Mouse (Mus musculus) embryonic facial prominence, embryonic 15.5 days (tissue): ENCODE data around the gene Spaar. TPM values are rescaled to one million over a fixed set of nuclear protein-coding genes. Genes with fewer than 3 reads are reported as not detected.

Source experiments
- ATAC-seq: fragments of 200-750 bp; cut with Nextera tagmentation; 2 replicates; pipeline ENCODE4 v1.8.0; 2017; ENCODE audit warnings: low read depth, moderate TSS enrichment; ENCODE audit not compliant: insufficient number of reproducible peaks, low FRiP score, low TSS enrichment
- H3K27ac ChIP-seq: fragments of 300-500 bp; sonication (generic); replicated peaks from 2 replicates; pipeline ENCODE4 v1.5.1; 2015; ENCODE audit warnings: mild to moderate bottlenecking, inconsistent platforms
- H3K27me3 ChIP-seq: fragments of 300-500 bp; sonication (generic); 2 replicates; pipeline ENCODE4 v1.6.1; 2015; ENCODE audit warnings: inconsistent platforms
- H3K36me3 ChIP-seq: fragments of 300-500 bp; sonication (generic); 2 replicates; pipeline ENCODE4 v1.6.1; 2015; ENCODE audit warnings: mild to moderate bottlenecking, inconsistent platforms
- H3K4me1 ChIP-seq: fragments of 300-500 bp; sonication (generic); 2 replicates; pipeline ENCODE4 v1.6.1; 2015; ENCODE audit warnings: inconsistent platforms
- H3K4me2 ChIP-seq: fragments of 300-500 bp; sonication (generic); replicated peaks from 2 replicates; pipeline ENCODE4 v1.6.1; 2015; ENCODE audit warnings: mild to moderate bottlenecking, inconsistent platforms
- H3K4me3 ChIP-seq: fragments of 300-500 bp; sonication (generic); replicated peaks from 2 replicates; pipeline ENCODE4 v1.5.1; 2015; ENCODE audit warnings: mild to moderate bottlenecking, inconsistent platforms
- H3K9ac ChIP-seq: fragments of 300-500 bp; sonication (generic); 2 replicates; pipeline ENCODE4 v1.6.1; 2015; ENCODE audit warnings: inconsistent platforms
- H3K9me3 ChIP-seq: fragments of 300-500 bp; sonication (generic); replicated peaks from 2 replicates; pipeline ENCODE4 v1.6.1; 2016; ENCODE audit warnings: inconsistent platforms
- WGBS: fragments of 180-500 bp; shearing (Covaris S2); methylation state at CpG from one replicate; pipeline ENCODE4 v1.1.7; 2015; 5-methylcytosine and 5-hydroxymethylcytosine counted together
- polyA plus RNA-seq: library from polyadenylated mRNA; unstranded; fragments of >200 nt; fragmentation: Nextera tagmentation; extraction: Ambion mirVana; gene quantifications from 2 replicates; pipeline ENCODE4 v1.2.1, GENCODE M21; 2015

Spaar gene
- polyA plus RNA-seq, 1 experiment from 2014 or later = 0.31 TPM

DNA sequence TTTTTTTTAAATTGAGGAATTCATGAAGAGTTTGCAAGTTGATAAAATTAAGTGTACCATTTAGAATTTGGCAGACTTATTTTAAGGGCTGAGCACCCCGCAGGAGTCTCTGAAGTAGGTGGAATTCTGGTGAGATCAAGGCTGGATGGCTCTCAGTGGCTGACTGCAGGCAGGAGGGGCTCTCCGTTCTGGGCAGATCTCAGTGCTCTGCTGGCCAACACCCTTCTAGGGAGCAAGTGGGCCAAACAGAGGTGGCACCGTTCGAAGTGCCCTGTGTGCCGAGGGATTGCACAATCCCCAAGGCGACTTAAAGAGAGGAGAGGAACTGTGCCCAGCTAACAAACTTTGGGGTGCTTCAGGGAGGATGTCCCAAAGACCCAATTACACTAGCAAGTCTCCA, 20.0 kb upstream of the Spaar start, which contains the start of gene Olfr71:
TSS of gene Olfr71 (minus strand) at position 387 of the 400 bp plus-strand sequence.
- ATAC-seq = no peak
- no peak within 1 kb of the TSS for H3K4me2 ChIP-seq
- no peaks in the 10 kb centered on the region for H3K27me3 ChIP-seq
- no peak within 1 kb of the TSS for H3K27ac ChIP-seq
- no peaks in the 10 kb centered on the region for H3K36me3 ChIP-seq
- H3K9me3 ChIP-seq = no peaks in the 10 kb centered on the region
- H3K9ac ChIP-seq = no peak within 1 kb of the TSS
- WGBS = 60% methylated on average over 6 of the region's 6 CpGs
- H3K4me3 ChIP-seq = no peak within 1 kb of the TSS
- H3K4me1 ChIP-seq = peaks cover 6% of the 10 kb centered on the region; the same call in 1 of the 2 replicates

DNA sequence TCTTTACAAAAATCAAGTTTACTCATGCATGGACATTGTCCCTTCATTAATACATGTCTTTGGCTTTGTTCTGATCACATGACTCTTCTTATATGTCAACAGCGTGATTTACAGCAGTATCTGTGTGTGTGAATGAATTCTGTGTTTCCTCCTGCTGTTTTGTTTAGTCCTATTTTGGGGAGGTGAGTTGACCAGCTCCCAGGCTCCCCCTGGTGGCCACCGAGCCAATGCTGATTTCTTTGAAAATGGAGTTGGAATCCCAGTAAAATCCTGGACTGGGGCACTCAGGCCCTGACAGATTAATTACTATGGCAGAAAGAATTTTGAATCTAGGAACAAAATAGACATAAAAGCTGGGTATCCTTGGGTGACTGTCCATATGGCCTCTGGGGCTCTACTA, 18.0 kb upstream of the Spaar start:
- H3K4me1 ChIP-seq = peaks cover 6% of the 10 kb centered on the region; the same call in 1 of the 2 replicates
- no peak overlapping the region for H3K4me2 ChIP-seq
- no peak for ATAC-seq
- H3K27ac ChIP-seq = no peak overlapping the region
- no peak overlapping the region for H3K4me3 ChIP-seq
- no peaks in the 10 kb centered on the region for H3K27me3 ChIP-seq
- 0% methylated on average over 2 of the region's 2 CpGs for WGBS
- H3K9ac ChIP-seq = no peak overlapping the region
- no peaks in the 10 kb centered on the region for H3K36me3 ChIP-seq
- H3K9me3 ChIP-seq = no peaks in the 10 kb centered on the region

DNA sequence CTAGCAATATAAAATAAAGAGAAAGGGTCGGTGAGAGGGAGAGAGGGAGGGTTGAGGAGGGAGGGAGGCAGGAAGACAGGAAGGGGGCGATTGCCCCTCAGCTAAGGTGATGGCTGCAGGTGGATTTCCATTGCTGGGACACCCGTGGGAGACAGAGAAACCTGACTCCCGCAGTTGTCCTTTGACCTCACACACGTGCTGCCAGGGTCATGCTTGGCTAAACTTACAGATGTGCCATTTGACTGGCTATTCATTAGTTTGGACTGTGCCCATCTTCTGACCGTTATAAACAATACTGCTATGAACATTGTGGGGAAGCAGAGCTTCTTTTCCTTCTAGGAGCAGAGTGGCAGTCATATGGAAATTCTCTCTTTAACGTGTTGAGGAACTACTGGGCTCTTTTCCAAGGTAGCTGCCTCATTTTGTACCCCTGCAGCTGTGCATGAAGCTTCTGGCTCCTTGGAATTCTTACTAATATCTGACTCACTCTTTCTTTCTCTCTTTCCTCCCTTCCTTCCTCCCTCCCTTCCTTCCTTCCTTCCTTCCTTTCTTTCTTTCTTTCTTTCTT, 16.1 kb upstream of the Spaar start:
- WGBS = 27% methylated on average over 7 of the region's 7 CpGs
- H3K27ac ChIP-seq = no peak overlapping the region

DNA sequence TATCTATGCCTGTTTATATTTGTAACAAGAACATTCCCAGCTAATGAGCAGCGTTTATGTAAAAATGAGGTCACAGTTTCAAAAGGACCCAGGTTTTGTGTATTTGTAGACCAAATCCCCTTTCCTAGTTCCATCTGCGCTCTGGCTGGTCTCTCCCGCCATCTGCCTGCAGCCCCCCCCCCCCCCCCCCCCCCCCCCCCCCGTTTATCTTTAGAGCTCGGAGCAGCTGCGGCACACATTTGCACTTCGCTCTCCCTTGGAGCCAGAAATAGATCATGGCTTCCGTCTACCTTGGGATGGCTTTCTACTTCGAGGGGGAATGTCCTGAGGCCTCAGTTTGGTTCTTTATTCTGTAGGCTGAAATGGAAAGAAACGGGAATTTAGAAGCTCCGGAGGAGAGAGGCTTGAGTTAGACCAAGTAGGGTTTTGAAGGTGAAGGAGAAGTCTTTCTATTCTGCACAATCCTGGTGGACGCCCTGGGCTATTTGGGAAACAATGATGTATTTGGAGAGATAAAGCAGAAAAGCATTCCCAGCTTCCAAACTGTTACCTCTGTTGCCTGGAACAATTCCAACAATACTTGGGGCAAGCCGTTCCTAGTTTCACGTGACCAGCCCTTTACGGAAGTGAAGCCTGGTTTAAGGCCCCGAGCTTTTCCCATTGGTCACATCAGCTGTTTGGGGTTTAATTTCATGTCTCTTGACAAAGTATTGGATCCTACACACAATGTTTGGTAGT, 9.2 kb upstream of the Spaar start:
- peak overlapping the region; percentile 68 for H3K27ac ChIP-seq
- no peak for ATAC-seq
- WGBS = 36% methylated on average over 13 of the region's 16 CpGs

More for the DNA sequence above, 16.1 kb upstream of the Spaar start:
- H3K4me2 ChIP-seq = no peak overlapping the region
- ATAC-seq = no peak
- H3K9ac ChIP-seq = no peak overlapping the region
- H3K4me1 ChIP-seq = peaks cover 9% of the 10 kb centered on the region; the same call in 1 of the 2 replicates
- no peaks in the 10 kb centered on the region for H3K27me3 ChIP-seq
- no peaks in the 10 kb centered on the region for H3K36me3 ChIP-seq
- H3K4me3 ChIP-seq = no peak overlapping the region
- no peaks in the 10 kb centered on the region for H3K9me3 ChIP-seq

DNA sequence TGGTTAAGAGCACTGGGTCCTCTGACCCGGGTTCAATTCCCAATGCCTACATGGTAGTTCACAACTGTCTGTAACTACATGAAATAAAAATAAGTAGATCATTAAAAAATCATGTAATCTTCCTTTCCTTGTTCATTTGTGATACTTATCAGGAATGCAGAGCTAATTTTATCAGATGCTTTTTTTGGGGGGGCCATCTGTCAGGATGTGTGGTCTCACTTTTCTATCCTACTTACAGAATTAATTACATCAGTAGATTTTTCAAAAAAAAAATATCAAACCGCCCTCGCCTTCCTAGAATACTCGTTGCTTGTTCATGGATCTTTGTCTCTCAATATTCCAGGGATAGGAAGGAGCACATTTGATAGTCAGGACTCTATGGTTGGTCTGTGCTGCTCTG, 7.6 kb upstream of the Spaar start:
- no peak overlapping the region for H3K9ac ChIP-seq
- H3K4me3 ChIP-seq = no peak overlapping the region
- ATAC-seq = no peak
- H3K27ac ChIP-seq = no peak overlapping the region
- H3K4me2 ChIP-seq = no peak overlapping the region
- H3K4me1 ChIP-seq = peaks cover 24% of the 10 kb centered on the region
- WGBS = 87% methylated on average over 4 of the region's 4 CpGs
- H3K9me3 ChIP-seq = no peaks in the 10 kb centered on the region
- no peaks in the 10 kb centered on the region for H3K27me3 ChIP-seq
- no peaks in the 10 kb centered on the region for H3K36me3 ChIP-seq

More for the DNA sequence above, 9.2 kb upstream of the Spaar start:
- no peak overlapping the region for H3K9ac ChIP-seq
- peaks cover 12% of the 10 kb centered on the region; the same call in 1 of the 2 replicates for H3K4me1 ChIP-seq
- H3K27me3 ChIP-seq = no peaks in the 10 kb centered on the region
- no peak overlapping the region for H3K4me3 ChIP-seq
- no peaks in the 10 kb centered on the region for H3K9me3 ChIP-seq
- H3K36me3 ChIP-seq = no peaks in the 10 kb centered on the region
- H3K4me2 ChIP-seq = no peak overlapping the region

DNA sequence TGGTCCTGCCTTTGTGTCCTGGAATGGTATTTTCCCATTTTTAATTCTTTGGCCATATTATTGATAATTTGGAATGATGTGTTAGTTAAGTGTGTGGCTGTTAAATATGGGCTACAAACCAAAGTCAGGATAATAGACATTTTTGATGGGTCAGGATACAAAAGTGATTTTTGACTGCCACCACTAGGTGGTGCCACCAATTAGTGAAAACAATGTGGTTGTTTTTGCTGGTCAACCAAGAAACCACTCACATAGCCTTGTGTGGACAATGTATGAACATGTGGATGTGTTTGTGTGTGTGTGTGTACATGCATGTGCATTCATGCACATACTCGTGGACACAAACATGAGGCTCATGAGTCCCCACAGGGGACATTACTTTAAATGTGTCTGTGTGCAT, 5.1 kb upstream of the Spaar start:
- no peak overlapping the region for H3K4me2 ChIP-seq
- no peak overlapping the region for H3K27ac ChIP-seq
- 47% methylated on average over 1 of the region's 1 CpGs for WGBS
- H3K4me3 ChIP-seq = no peak overlapping the region
- ATAC-seq = no peak
- H3K4me1 ChIP-seq = peaks cover 45% of the 10 kb centered on the region
- no peaks in the 10 kb centered on the region for H3K9me3 ChIP-seq
- H3K9ac ChIP-seq = no peak overlapping the region
- no peaks in the 10 kb centered on the region for H3K36me3 ChIP-seq
- H3K27me3 ChIP-seq = no peaks in the 10 kb centered on the region

DNA sequence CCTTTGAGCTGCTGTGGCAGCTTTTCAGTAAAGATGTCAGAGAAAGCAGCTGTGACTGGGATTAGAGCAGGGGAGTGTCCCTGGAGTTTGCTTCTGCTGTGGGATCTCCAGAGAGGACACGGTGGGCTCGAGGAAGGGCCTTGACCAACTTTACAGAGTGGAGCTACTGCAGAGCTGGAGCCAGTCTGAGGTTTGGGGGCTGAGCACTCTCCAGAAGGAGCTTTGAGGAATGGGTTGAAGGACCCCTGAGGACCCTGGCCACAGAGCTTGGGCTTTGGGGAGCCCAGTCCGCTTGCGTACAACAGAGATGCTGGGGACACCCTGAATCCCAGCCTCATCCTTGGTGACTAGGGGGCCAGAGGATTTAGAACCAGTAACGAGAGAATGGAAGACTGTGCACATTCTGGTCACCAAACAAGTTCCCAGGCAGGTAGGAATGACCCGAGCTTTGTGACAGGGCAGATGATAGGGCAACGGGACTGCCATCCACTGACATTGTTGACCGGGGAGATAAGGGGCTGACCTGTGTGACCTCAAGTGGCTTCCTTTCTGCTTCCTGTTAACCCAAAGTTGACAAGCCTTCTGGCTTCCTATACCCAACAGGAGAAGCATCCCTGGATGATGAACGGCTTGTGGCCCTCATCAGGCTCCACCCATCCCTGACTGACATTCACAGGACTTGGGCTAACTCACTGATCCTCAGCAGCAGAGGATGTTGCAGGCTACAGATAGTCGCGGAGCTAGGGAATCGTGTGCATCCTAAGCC, 3.4 kb upstream of the Spaar start:
- no peak overlapping the region for H3K4me3 ChIP-seq
- 0 out of 2 replicates have a peak overlapping the region, but pooled peaks have one; percentile 51 for H3K27ac ChIP-seq
- no peaks in the 10 kb centered on the region for H3K9me3 ChIP-seq
- WGBS = 60% methylated on average over 12 of the region's 12 CpGs
- no peak overlapping the region for H3K9ac ChIP-seq
- peaks cover 37% of the 10 kb centered on the region for H3K4me1 ChIP-seq
- H3K4me2 ChIP-seq = no peak overlapping the region
- H3K36me3 ChIP-seq = no peaks in the 10 kb centered on the region
- no peaks in the 10 kb centered on the region for H3K27me3 ChIP-seq
- 0 out of 2 replicates have a peak, but pooled peaks have one; percentile 15 for ATAC-seq

DNA sequence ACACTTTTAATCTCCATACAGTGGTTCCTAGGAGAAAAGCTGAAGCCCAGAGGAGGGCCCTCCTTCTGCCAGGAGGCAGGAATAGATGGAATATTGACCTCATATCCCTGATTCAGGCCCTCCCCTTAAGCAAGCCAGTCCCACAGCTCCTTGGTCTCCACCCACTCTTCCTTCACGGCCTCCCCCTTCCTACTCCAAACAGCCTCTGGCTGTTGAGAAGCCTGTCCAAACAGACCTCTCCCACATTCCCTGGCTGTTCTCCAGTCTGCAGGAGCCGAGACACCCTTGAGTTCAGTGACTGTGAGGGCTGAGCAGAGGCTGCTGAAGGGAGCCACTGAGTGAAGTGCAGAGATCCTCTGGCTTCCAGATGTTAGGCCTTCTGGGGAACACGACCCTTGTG, 2.8 kb upstream of the Spaar start, which contains the start of gene Hrct1:
TSS of gene Hrct1 (plus strand) at position 194 of the 400 bp plus-strand sequence.
- H3K9ac ChIP-seq = no peak within 1 kb of the TSS
- peak; percentile 81; the same call in 1 of the 2 replicates for ATAC-seq
- WGBS = 11% methylated on average over 3 of the region's 3 CpGs
- no peak within 1 kb of the TSS for H3K4me2 ChIP-seq
- no peaks in the 10 kb centered on the region for H3K9me3 ChIP-seq
- H3K36me3 ChIP-seq = no peaks in the 10 kb centered on the region
- H3K27ac ChIP-seq = peak within 1 kb of the TSS; percentile 51; the same call in 1 of the 2 replicates
- H3K4me3 ChIP-seq = no peak within 1 kb of the TSS
- no peaks in the 10 kb centered on the region for H3K27me3 ChIP-seq
- H3K4me1 ChIP-seq = peaks cover 37% of the 10 kb centered on the region

DNA sequence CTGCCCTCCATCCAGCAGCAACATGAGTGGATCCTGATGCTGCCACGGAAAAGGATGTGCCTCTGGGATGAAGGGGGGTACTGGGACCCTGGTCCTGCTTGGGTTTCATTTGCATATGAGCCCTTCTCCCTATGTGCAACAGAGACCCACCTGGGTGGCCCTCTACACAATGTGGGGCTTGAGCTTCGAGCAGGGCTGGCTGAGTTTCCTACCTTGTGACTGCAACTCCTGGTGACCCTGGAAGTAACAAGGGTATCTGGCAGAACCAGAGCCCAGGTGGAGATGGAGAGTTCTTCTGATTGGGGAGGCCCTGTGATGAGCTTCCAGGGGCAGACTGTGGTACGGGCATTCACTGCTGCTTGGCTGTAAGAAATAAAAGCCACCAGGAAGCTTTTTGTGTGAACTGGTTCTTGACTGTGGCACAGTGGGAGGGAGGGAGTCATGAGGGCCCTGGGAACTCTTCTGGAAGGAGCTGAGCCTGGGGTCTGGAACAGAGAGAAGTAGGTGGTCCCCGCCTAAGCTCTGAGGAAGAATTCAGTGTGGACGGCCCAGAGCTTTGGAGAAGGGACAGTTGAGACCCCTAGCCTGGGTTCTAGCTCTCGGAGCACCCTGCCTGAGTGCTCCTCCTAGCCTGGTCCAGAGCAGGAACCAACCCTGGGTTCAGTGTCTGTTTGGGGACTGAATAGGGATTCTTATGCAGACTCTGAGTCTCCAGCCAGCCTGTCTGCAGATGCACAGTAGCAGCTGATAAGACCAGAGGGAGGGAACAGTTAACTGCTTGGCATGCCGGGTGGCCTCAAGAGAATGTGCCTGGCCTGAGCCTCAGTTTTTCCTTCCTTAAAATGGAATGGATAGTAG, 1.9 kb upstream of the Spaar start:
- Histone ChIP-seq H3K4me1 (peaks cover 37% of the 10 kb centered on the region), H3K27ac (peak overlapping the region; percentile 23; the same call in 1 of the 2 replicates)
- 75% methylated on average over 7 of the region's 7 CpGs for WGBS

DNA sequence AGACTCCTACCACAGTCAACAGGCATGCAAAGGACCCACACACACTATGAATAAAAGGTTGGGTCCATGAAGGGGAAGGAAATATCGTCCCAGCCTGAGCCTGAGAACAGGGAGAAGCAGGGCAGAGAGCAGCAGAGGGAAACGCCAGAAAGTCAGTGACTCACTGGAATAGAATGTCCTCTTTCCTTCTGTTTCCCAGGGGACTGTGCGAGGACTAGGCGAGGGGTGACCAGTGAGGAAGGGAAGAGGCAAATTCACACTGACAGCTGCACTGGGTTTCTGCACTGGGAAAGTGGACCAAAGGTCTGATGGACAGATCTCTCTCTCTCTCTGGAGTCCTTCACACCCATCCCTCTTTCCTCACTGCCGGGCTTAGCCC, 1.3 kb upstream of the Spaar start:
- Histone ChIP-seq H3K4me2 (no peak overlapping the region), H3K4me1 (peaks cover 37% of the 10 kb centered on the region), H3K27ac (peak overlapping the region; percentile 23; the same call in 1 of the 2 replicates), H3K4me3 (no peak overlapping the region), H3K27me3 (no peaks in the 10 kb centered on the region), H3K36me3 (no peaks in the 10 kb centered on the region), H3K9ac (no peak overlapping the region), H3K9me3 (no peaks in the 10 kb centered on the region)
- 0 out of 2 replicates have a peak, but pooled peaks have one; percentile 3 for ATAC-seq
- WGBS = 31% methylated on average over 4 of the region's 5 CpGs

More for the DNA sequence above, 1.9 kb upstream of the Spaar start:
- H3K4me2 ChIP-seq = no peak overlapping the region
- no peak overlapping the region for H3K4me3 ChIP-seq
- no peaks in the 10 kb centered on the region for H3K36me3 ChIP-seq
- no peaks in the 10 kb centered on the region for H3K9me3 ChIP-seq
- no peak for ATAC-seq
- H3K9ac ChIP-seq = no peak overlapping the region
- no peaks in the 10 kb centered on the region for H3K27me3 ChIP-seq
